Mouse (Mus musculus): ENCODE measurements around the gene Gm21973.

The Gm21973 gene

GRCm38 (mm10) chr15:10325080-10325479 is at the start of gene Gm21973:
Gene Gm21973, plus strand, starts transcription at chr15:10325380.
- no peak for DNase-seq

- no peak for DNase-seq
These were observed 48.8 kb upstream of the Gm21973 start for GRCm38 (mm10) chr15:10276386-10276785.

- DNase-seq, result no peak
These were observed 47.7 kb upstream of the Gm21973 start for GRCm38 (mm10) chr15:10277461-10277860.

- DNase-seq, result no peak
These were observed 43.6 kb upstream of the Gm21973 start for GRCm38 (mm10) chr15:10281546-10281945.

GRCm38 (mm10) chr15:10283661-10284060 is 41.5 kb upstream of the Gm21973 start:
- no peak for DNase-seq

GRCm38 (mm10) chr15:10296570-10296969 is 28.6 kb upstream of the Gm21973 start:
- DNase-seq, result no peak

- no peak for DNase-seq
These were observed 27.1 kb upstream of the Gm21973 start for GRCm38 (mm10) chr15:10298058-10298457.

GRCm38 (mm10) chr15:10299467-10299866 is 25.7 kb upstream of the Gm21973 start:
- DNase-seq, result no peak

- no peak for DNase-seq
These were observed 18.7 kb upstream of the Gm21973 start for GRCm38 (mm10) chr15:10306461-10306860.

GRCm38 (mm10) chr15:10311826-10312225 is 13.4 kb upstream of the Gm21973 start:
- no peak for DNase-seq

GRCm38 (mm10) chr15:10313522-10314455 is 11.4 kb upstream of the Gm21973 start:
- DNase-seq, result peak; percentile 13 to 59

GRCm38 (mm10) chr15:10330626-10331025 is 5.4 kb downstream of the Gm21973 start:
- no peak for DNase-seq

GRCm38 (mm10) chr15:10332566-10332965 is 7.4 kb downstream of the Gm21973 start:
- no peak for DNase-seq

GRCm38 (mm10) chr15:10338606-10339005 is 13.4 kb downstream of the Gm21973 start:
- no peak for DNase-seq

GRCm38 (mm10) chr15:10347044-10347443 is 21.9 kb downstream of the Gm21973 start:
- DNase-seq, result no peak

- no peak for DNase-seq
These were observed 33.1 kb downstream of the Gm21973 start, which contains the start of gene Agxt2 for GRCm38 (mm10) chr15:10358039-10358948. Gene Agxt2, plus strand, starts transcription at chr15:10358532.

GRCm38 (mm10) chr15:10366331-10366730 is 41.2 kb downstream of the Gm21973 start:
- DNase-seq, result no peak

GRCm38 (mm10) chr15:10375404-10375803 is 50.2 kb downstream of the Gm21973 start:
- DNase-seq, result no peak

- DNase-seq, result no peak
These were observed 53.3 kb downstream of the Gm21973 start for GRCm38 (mm10) chr15:10378338-10378959.

- no peak for DNase-seq
These were observed 54.7 kb downstream of the Gm21973 start for GRCm38 (mm10) chr15:10379757-10380458.

GRCm38 (mm10) chr15:10387263-10387662 is 62.1 kb downstream of the Gm21973 start:
- no peak for DNase-seq

- no peak for DNase-seq
These were observed 74.6 kb downstream of the Gm21973 start for GRCm38 (mm10) chr15:10399795-10400194.

Data from cerebellum, postnatal 25 days (tissue).